Mouse (Mus musculus): Measurements from ENCODE around the gene Grhpr.
"Not testable (repeated sequence)": the region's sequence is repeated elsewhere in the genome, so short reads cannot be mapped to it uniquely, and the experiment has no call there.

Gene Grhpr

GRCm38 (mm10) chr4:44981280-44981973, at the start of gene Grhpr:
Grhpr (plus strand) TSS chr4:44981395.
- peak; percentile 73 for DNase-seq (ENCODE audit: low spot score)

- DNase-seq (ENCODE audit: low spot score) = no peak
Observed at GRCm38 (mm10) chr4:44931732-44932131, 49.5 kb upstream of the Grhpr start.

GRCm38 (mm10) chr4:44938359-44939340, 42.5 kb upstream of the Grhpr start:
- DNase-seq (ENCODE audit: low spot score) = no peak

GRCm38 (mm10) chr4:44939576-44940249, 41.5 kb upstream of the Grhpr start:
- DNase-seq (ENCODE audit: low spot score) = no peak

GRCm38 (mm10) chr4:44940286-44940685, 40.9 kb upstream of the Grhpr start:
- no peak for DNase-seq (ENCODE audit: low spot score)

- DNase-seq (ENCODE audit: low spot score) = no peak
Observed at GRCm38 (mm10) chr4:44942237-44942636, 39.0 kb upstream of the Grhpr start.

- DNase-seq (ENCODE audit: low spot score) = no peak
Observed at GRCm38 (mm10) chr4:44943480-44943879, 37.7 kb upstream of the Grhpr start.

- no peak for DNase-seq (ENCODE audit: low spot score)
Observed at GRCm38 (mm10) chr4:44944426-44945075, 36.6 kb upstream of the Grhpr start.

GRCm38 (mm10) chr4:44946126-44946525, 35.1 kb upstream of the Grhpr start:
- DNase-seq (ENCODE audit: low spot score) = not testable (repeated sequence)

- no peak for DNase-seq (ENCODE audit: low spot score)
Observed at GRCm38 (mm10) chr4:44947464-44947863, 33.7 kb upstream of the Grhpr start.

- DNase-seq (ENCODE audit: low spot score) = no peak
Observed at GRCm38 (mm10) chr4:44948314-44948713, 32.9 kb upstream of the Grhpr start.

GRCm38 (mm10) chr4:44953041-44953440, 28.2 kb upstream of the Grhpr start:
- DNase-seq (ENCODE audit: low spot score) = no peak

GRCm38 (mm10) chr4:44958776-44959175, 22.4 kb upstream of the Grhpr start:
- DNase-seq (ENCODE audit: low spot score) = no peak

GRCm38 (mm10) chr4:44959220-44959619, 22.0 kb upstream of the Grhpr start:
- no peak for DNase-seq (ENCODE audit: low spot score)

GRCm38 (mm10) chr4:44963156-44963555, 18.0 kb upstream of the Grhpr start:
- no peak for DNase-seq (ENCODE audit: low spot score)

GRCm38 (mm10) chr4:44965175-44965574, 16.0 kb upstream of the Grhpr start:
- DNase-seq (ENCODE audit: low spot score) = no peak

- DNase-seq (ENCODE audit: low spot score) = no peak
Observed at GRCm38 (mm10) chr4:44965736-44966135, 15.5 kb upstream of the Grhpr start.

GRCm38 (mm10) chr4:44967402-44967801, 13.8 kb upstream of the Grhpr start:
- no peak for DNase-seq (ENCODE audit: low spot score)

GRCm38 (mm10) chr4:44970056-44970455, 11.1 kb upstream of the Grhpr start:
- DNase-seq (ENCODE audit: low spot score) = no peak

GRCm38 (mm10) chr4:44970612-44971110, 10.5 kb upstream of the Grhpr start:
- DNase-seq (ENCODE audit: low spot score) = no peak

GRCm38 (mm10) chr4:44973450-44973849, 7.7 kb upstream of the Grhpr start:
- peak; percentile 94 for DNase-seq (ENCODE audit: low spot score)

GRCm38 (mm10) chr4:44973871-44974270, 7.3 kb upstream of the Grhpr start:
- DNase-seq (ENCODE audit: low spot score) = no peak
